Mouse (Mus musculus) c-Kit-positive CD71-positive TER-119-negative erythroid progenitor cells, embryonic 14.5 days (primary cell): ENCODE data around the gene Zfp160.
"Not testable (repeated sequence)": the region's sequence is repeated elsewhere in the genome, so short reads cannot be mapped to it uniquely, and the experiment has no call there.

ENCODE experiments used
- DNase-seq: peaks from one replicate; pipeline ENCODE4 v3.0.0-alpha.2; 2013; ENCODE audit warnings: low read depth

Zfp160 gene

GRCm38 (mm10) chr17:21008382-21009331 lies at the start of gene Zfp160:
Gene Zfp160, plus strand, starts transcription at chr17:21008903.
- DNase-seq = peak; percentile 87

GRCm38 (mm10) chr17:20960386-20960785 lies 48.3 kb upstream of the Zfp160 start:
- DNase-seq = no peak

GRCm38 (mm10) chr17:20965421-20965820 lies 43.3 kb upstream of the Zfp160 start:
- no peak for DNase-seq

- DNase-seq = no peak
These were observed 42.0 kb upstream of the Zfp160 start for GRCm38 (mm10) chr17:20966681-20967080.

- DNase-seq = no peak
These were observed 15.0 kb upstream of the Zfp160 start for GRCm38 (mm10) chr17:20993716-20994115.

GRCm38 (mm10) chr17:20996364-20996763 lies 12.3 kb upstream of the Zfp160 start, which contains the start of gene Vmn1r233:
Gene Vmn1r233, minus strand, starts transcription at chr17:20996464.
- no peak for DNase-seq

GRCm38 (mm10) chr17:21009726-21010125 lies 1.0 kb downstream of the Zfp160 start:
- no peak for DNase-seq

GRCm38 (mm10) chr17:21018410-21019080 lies 9.8 kb downstream of the Zfp160 start:
- DNase-seq = no peak

GRCm38 (mm10) chr17:21048020-21048419 lies 39.3 kb downstream of the Zfp160 start:
- not testable (repeated sequence) for DNase-seq

GRCm38 (mm10) chr17:21050901-21051300 lies 42.2 kb downstream of the Zfp160 start:
- no peak for DNase-seq

GRCm38 (mm10) chr17:21051341-21051740 lies 42.6 kb downstream of the Zfp160 start:
- DNase-seq = not testable (repeated sequence)

GRCm38 (mm10) chr17:21051919-21052318 lies 43.2 kb downstream of the Zfp160 start:
- not testable (repeated sequence) for DNase-seq

GRCm38 (mm10) chr17:21053267-21053666 lies 44.6 kb downstream of the Zfp160 start:
- no peak for DNase-seq

GRCm38 (mm10) chr17:21055111-21055510 lies 46.4 kb downstream of the Zfp160 start:
- not testable (repeated sequence) for DNase-seq

GRCm38 (mm10) chr17:21065501-21065900 lies 56.8 kb downstream of the Zfp160 start:
- DNase-seq = no peak

- no peak for DNase-seq
These were observed 58.3 kb downstream of the Zfp160 start for GRCm38 (mm10) chr17:21067036-21067435.

- not testable (repeated sequence) for DNase-seq
These were observed 60.7 kb downstream of the Zfp160 start for GRCm38 (mm10) chr17:21069443-21069842.

- not testable (repeated sequence) for DNase-seq
These were observed 62.3 kb downstream of the Zfp160 start for GRCm38 (mm10) chr17:21070971-21071370.
